Comparison of ENCODE assay signal across 8 mouse cellular contexts in genomic region chr12:72085329-72086165, GRCm38 (mm10). TPM values are rescaled to one million over a fixed set of nuclear protein-coding genes. Genes with fewer than 3 reads are reported as not detected.
DNase-seq lines count a peak whose midpoint lies in the region; ATAC-seq and TF ChIP-seq lines count a peak whose summit lies in the region.

L3hypdh (minus strand) TSS chr12:72085439.
Jkamp (plus strand) TSS chr12:72085589.

- H3K4me1 ChIP-seq in heart, embryonic 12.5 days (replicated peaks) = peaks cover 26% of the 10 kb centered on the region
- H3K4me1 ChIP-seq in kidney, postnatal 0 days (replicated peaks; ENCODE audit: insufficient read depth, low read length) = 0 out of 2 replicates have a peak, but pooled peaks cover 15% of the 10 kb centered on the region
- peaks cover 22% of the 10 kb centered on the region for H3K4me1 ChIP-seq in liver, embryonic 11.5 days (replicated peaks; ENCODE audit: control insufficient read depth, insufficient read depth, low read length)
- H3K4me1 ChIP-seq in stomach, embryonic 14.5 days (ENCODE audit: control insufficient read depth, insufficient read depth, low read length) = peaks cover 5% of the 10 kb centered on the region

- H3K9me3 ChIP-seq in heart, embryonic 12.5 days (replicated peaks) = no peaks in the 10 kb centered on the region
- H3K9me3 ChIP-seq in kidney, postnatal 0 days (replicated peaks; ENCODE audit: low read length) = no peaks in the 10 kb centered on the region
- H3K9me3 ChIP-seq in liver, embryonic 11.5 days (ENCODE audit: control insufficient read depth, low read length) = no peaks in the 10 kb centered on the region
- H3K9me3 ChIP-seq in stomach, embryonic 14.5 days (ENCODE audit: control insufficient read depth, low read depth, low read length) = no peaks in the 10 kb centered on the region

- TF ChIP-seq CTCF in kidney, postnatal 0 days (IDR thresholded peaks at IDR 0.05; ENCODE audit: low read depth) = peak; percentile 32

- ATAC-seq in erythroid progenitor cell, adult 5-6 weeks (replicated peaks; ENCODE audit: low FRiP score, poor library complexity, severe bottlenecking) = peak; percentile 89
- ATAC-seq in heart, embryonic 12.5 days (ENCODE audit: insufficient number of reproducible peaks, low FRiP score) = peak; percentile 96
- peak; percentile 97 for ATAC-seq in kidney, postnatal 0 days (replicated peaks; ENCODE audit: low FRiP score, low read depth)
- ATAC-seq in liver, embryonic 11.5 days (replicated peaks; ENCODE audit: low FRiP score) = peak; percentile 97
- peak; percentile 97 for ATAC-seq in stomach, embryonic 14.5 days (ENCODE audit: insufficient number of reproducible peaks, insufficient read depth, low FRiP score, low read depth)

- peak within 1 kb of the TSS; percentile 93 for H3K27ac ChIP-seq in heart, embryonic 12.5 days (ENCODE audit: poor library complexity, severe bottlenecking)
- peak within 1 kb of the TSS; percentile 98 for H3K27ac ChIP-seq in kidney, postnatal 0 days
- peak within 1 kb of the TSS; percentile 83 for H3K27ac ChIP-seq in liver, embryonic 11.5 days (ENCODE audit: low read depth, low read length)
- peak within 1 kb of the TSS; percentile 95 for H3K27ac ChIP-seq in stomach, embryonic 14.5 days (ENCODE audit: low read length)

- DNase-seq in CD4-positive helper T cell, adult 2 months (ENCODE audit: low read depth, low spot score) = peak; percentile 100
- DNase-seq in brain, embryonic 18.5 days (ENCODE audit: low read depth, low spot score) = peak; percentile 97
- DNase-seq in kidney, postnatal 0 days (ENCODE audit: low spot score) = peak; percentile 100
- peak; percentile 99 for DNase-seq in liver, embryonic 11.5 days (ENCODE audit: low spot score)
- peak; percentile 100 for DNase-seq in naive thymus-derived CD4-positive, alpha-beta T cell, adult 2 months (ENCODE audit: low read depth)

- WGBS in heart, embryonic 12.5 days = 3% methylated on average over 60 of the region's 60 CpGs
- 1% methylated on average over 58 of the region's 60 CpGs for WGBS in kidney, postnatal 0 days
- WGBS in liver, embryonic 11.5 days = under 1% methylated on average over 60 of the region's 60 CpGs
- under 1% methylated on average over 57 of the region's 60 CpGs for WGBS in stomach, embryonic 14.5 days

- no peaks in the 10 kb centered on the region for H3K27me3 ChIP-seq in heart, embryonic 12.5 days (replicated peaks)
- H3K27me3 ChIP-seq in kidney, postnatal 0 days (ENCODE audit: insufficient read depth, low read length) = no peaks in the 10 kb centered on the region
- no peaks in the 10 kb centered on the region for H3K27me3 ChIP-seq in liver, embryonic 11.5 days (replicated peaks; ENCODE audit: control insufficient read depth, insufficient read depth, low read length)
- H3K27me3 ChIP-seq in stomach, embryonic 14.5 days (ENCODE audit: control insufficient read depth, insufficient read depth, low read length) = no peaks in the 10 kb centered on the region

- peak within 1 kb of the TSS; percentile 73 for H3K4me2 ChIP-seq in heart, embryonic 12.5 days
- peak within 1 kb of the TSS; percentile 76 for H3K4me2 ChIP-seq in kidney, postnatal 0 days (ENCODE audit: low read length)
- H3K4me2 ChIP-seq in liver, embryonic 11.5 days = peak within 1 kb of the TSS; percentile 94
- peak within 1 kb of the TSS; percentile 89 for H3K4me2 ChIP-seq in stomach, embryonic 14.5 days (replicated peaks; ENCODE audit: low read depth, low read length)

- H3K4me3 ChIP-seq in heart, embryonic 12.5 days = peak within 1 kb of the TSS; percentile 67
- peak within 1 kb of the TSS; percentile 65 for H3K4me3 ChIP-seq in kidney, postnatal 0 days (replicated peaks; ENCODE audit: low read depth, low read length)
- H3K4me3 ChIP-seq in liver, embryonic 11.5 days (ENCODE audit: low read depth, low read length) = peak within 1 kb of the TSS; percentile 70
- peak within 1 kb of the TSS; percentile 69 for H3K4me3 ChIP-seq in stomach, embryonic 14.5 days (ENCODE audit: low read depth, low read length)

- peak within 1 kb of the TSS; percentile 78 for H3K9ac ChIP-seq in heart, embryonic 12.5 days
- H3K9ac ChIP-seq in kidney, postnatal 0 days (ENCODE audit: low read depth, low read length) = peak within 1 kb of the TSS; percentile 82
- H3K9ac ChIP-seq in liver, embryonic 11.5 days (ENCODE audit: low read depth, low read length) = peak within 1 kb of the TSS; percentile 72
- H3K9ac ChIP-seq in stomach, embryonic 14.5 days (replicated peaks; ENCODE audit: low read depth, low read length) = peak within 1 kb of the TSS; percentile 79

- H3K36me3 ChIP-seq in heart, embryonic 12.5 days = peaks cover 7% of the 10 kb centered on the region
- H3K36me3 ChIP-seq in kidney, postnatal 0 days (ENCODE audit: insufficient read depth, low read length) = no peaks in the 10 kb centered on the region
- no peaks in the 10 kb centered on the region for H3K36me3 ChIP-seq in liver, embryonic 11.5 days (ENCODE audit: control insufficient read depth, insufficient read depth, low read length)
- peaks cover 6% of the 10 kb centered on the region for H3K36me3 ChIP-seq in stomach, embryonic 14.5 days (ENCODE audit: control insufficient read depth, insufficient read depth, low read length)

RNA-seq across cellular contexts. Expression of gene L3hypdh, which starts in this region (rescaled TPM):
- total RNA-seq in erythroid progenitor cell, adult 5-6 weeks (2015; ENCODE audit: low replicate concordance) = not detected in 2 replicates
- 0.77 TPM in 1 of 2 replicates, not detected in the other for total RNA-seq in erythroid progenitor cell, adult 5-6 weeks (2017; ENCODE audit: low replicate concordance)
- polyA plus RNA-seq in heart, embryonic 12.5 days (2016; fragmentation: Nextera tagmentation; extraction: Ambion mirVana) = 19.0 and 19.5 TPM in 2 replicates
- 38.9 and 39.5 TPM in 2 replicates for polyA plus RNA-seq in kidney, postnatal 0 days (2015; fragmentation: Nextera tagmentation; extraction: Ambion mirVana)
- 8.0 and 8.9 TPM in 2 replicates for polyA plus RNA-seq in liver, embryonic 11.5 days (2014; fragmentation: Nextera tagmentation; extraction: Ambion mirVana)
- 16.6 and 20.5 TPM in 2 replicates for polyA plus RNA-seq in stomach, embryonic 14.5 days (2014; fragmentation: Nextera tagmentation; extraction: Ambion mirVana)

RNA-seq across cellular contexts. Expression of gene Jkamp, which starts in this region (rescaled TPM):
- 2.9 and 13.0 TPM in 2 replicates for total RNA-seq in erythroid progenitor cell, adult 5-6 weeks (2015; ENCODE audit: low replicate concordance)
- total RNA-seq in erythroid progenitor cell, adult 5-6 weeks (2017; ENCODE audit: low replicate concordance) = 0.90 and 6.1 TPM in 2 replicates
- polyA plus RNA-seq in heart, embryonic 12.5 days (2016; fragmentation: Nextera tagmentation; extraction: Ambion mirVana) = 63.0 and 68.5 TPM in 2 replicates
- polyA plus RNA-seq in kidney, postnatal 0 days (2015; fragmentation: Nextera tagmentation; extraction: Ambion mirVana) = 67.6 and 70.6 TPM in 2 replicates
- 31.1 and 35.4 TPM in 2 replicates for polyA plus RNA-seq in liver, embryonic 11.5 days (2014; fragmentation: Nextera tagmentation; extraction: Ambion mirVana)
- 58.8 and 62.8 TPM in 2 replicates for polyA plus RNA-seq in stomach, embryonic 14.5 days (2014; fragmentation: Nextera tagmentation; extraction: Ambion mirVana)

Comparison
In these comparisons a context has a peak if more than half of its experiments do, and no peak if none do; other contexts are left out.
1. Peak in every context shown above with its lines: DNase-seq, ATAC-seq, H3K4me3 ChIP-seq and H3K27ac ChIP-seq.